Mouse (Mus musculus): Measurements from ENCODE around the gene Grik4.

- no peak for TF ChIP-seq POLR2A (IDR thresholded peaks at IDR 0.05; ENCODE audit: borderline replicate concordance, extremely low read depth, insufficient read depth, insufficient read length, poor library complexity, severe bottlenecking)
- no peak for TF ChIP-seq CTCF (IDR thresholded peaks at IDR 0.05; ENCODE audit: borderline replicate concordance, extremely low read depth, insufficient read depth, insufficient read length)
Observed at GRCm38 (mm10) chr9:42647596-42647995, 296.7 kb downstream of the Grik4 start.

Measured in brain, embryonic 14.5 days (tissue).